Mouse (Mus musculus) forebrain, embryonic 14.5 days (tissue): ENCODE data around the gene Cyyr1. TPM values are rescaled to one million over a fixed set of nuclear protein-coding genes. Genes with fewer than 3 reads are reported as not detected.

Experiments
- ATAC-seq: fragments of 200-750 bp; cut with Nextera tagmentation; 2 replicates; pipeline ENCODE4 v1.8.0; 2017; ENCODE audit warnings: mild to moderate bottlenecking, moderate library complexity
- DNase-seq: peaks from one replicate; pipeline ENCODE4 v3.0.0-alpha.2; 2015; ENCODE audit warnings: low spot score
- H3K27ac ChIP-seq: fragments of 300-500 bp; sonication (generic); 2 replicates; pipeline ENCODE4 v1.5.1; 2014; ENCODE audit warnings: low read depth, mild to moderate bottlenecking, control low read depth, low read length, moderate library complexity
- H3K27me3 ChIP-seq: fragments of 300-500 bp; sonication (generic); replicated peaks from 2 replicates; pipeline ENCODE4 v1.6.1; 2014; ENCODE audit warnings: low read length, control low read depth, mixed read lengths; ENCODE audit not compliant: control insufficient read depth, insufficient read depth
- H3K36me3 ChIP-seq: fragments of 300-500 bp; sonication (generic); 2 replicates; pipeline ENCODE4 v1.6.1; 2014; ENCODE audit warnings: low read length, control low read depth; ENCODE audit not compliant: control insufficient read depth, insufficient read depth
- H3K4me1 ChIP-seq: fragments of 300-500 bp; sonication (generic); 2 replicates; pipeline ENCODE4 v1.6.1; 2014; ENCODE audit warnings: antibody characterized with exemption, low read length, control low read depth; ENCODE audit not compliant: control insufficient read depth, insufficient read depth
- H3K4me2 ChIP-seq: fragments of 300-500 bp; sonication (generic); 2 replicates; pipeline ENCODE4 v1.6.1; 2014; ENCODE audit warnings: mild to moderate bottlenecking, control low read depth, low read length
- H3K4me3 ChIP-seq: fragments of 300-500 bp; sonication (generic); 2 replicates; pipeline ENCODE4 v1.5.1; 2014; ENCODE audit warnings: low read depth, low read length, control low read depth
- H3K9ac ChIP-seq: fragments of 300-500 bp; sonication (generic); 2 replicates; pipeline ENCODE4 v1.6.1; 2014; ENCODE audit warnings: mild to moderate bottlenecking, low read length, control low read depth, moderate library complexity
- H3K9me3 ChIP-seq: fragments of 300-500 bp; sonication (generic); replicated peaks from 2 replicates; pipeline ENCODE4 v1.6.1; 2016; ENCODE audit warnings: low read length, control low read depth, mixed read lengths; ENCODE audit not compliant: control insufficient read depth
- WGBS: fragments of 180-500 bp; shearing (Covaris S2); extraction: QIAGEN DNeasy Blood & Tissue Kit; methylation state at CpG from one replicate; pipeline ENCODE4 v1.1.7; 2014; 5-methylcytosine and 5-hydroxymethylcytosine counted together
- polyA plus RNA-seq: library from polyadenylated mRNA; unstranded; fragments of >200 nt; fragmentation: Nextera tagmentation; extraction: Ambion mirVana; gene quantifications from 2 replicates; pipeline ENCODE4 v1.2.1, GENCODE M21; 2014

Cyyr1 gene
- polyA plus RNA-seq, 1 experiment from 2014 or later = 1.5 TPM

DNA sequence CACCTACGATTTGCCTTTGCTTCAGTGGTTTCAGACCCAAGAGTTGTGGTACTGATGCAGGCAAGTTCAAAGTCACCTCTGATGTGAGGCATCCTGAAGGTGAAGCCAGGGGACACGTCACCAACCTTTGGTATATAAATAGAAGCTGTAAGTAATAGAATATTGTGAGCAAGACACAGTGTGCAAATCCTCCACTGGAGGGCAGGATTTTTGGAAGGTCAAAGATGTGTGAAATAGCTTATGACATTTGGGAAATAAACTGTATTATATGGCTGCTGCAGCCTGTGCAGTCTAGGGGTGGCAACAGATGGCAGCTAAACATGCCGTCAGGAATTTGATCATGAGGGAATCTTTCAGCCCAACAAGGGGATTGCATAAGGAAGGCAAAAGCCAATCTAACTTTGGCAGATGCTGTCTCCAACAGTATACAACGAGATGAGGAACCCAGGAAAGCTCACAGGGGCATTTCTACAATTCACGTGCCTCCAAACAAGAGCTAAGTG is 65.0 kb downstream of the Cyyr1 start:
- Histone ChIP-seq H3K4me3 (no peak overlapping the region), H3K9me3 (no peaks in the 10 kb centered on the region), H3K9ac (no peak overlapping the region), H3K27ac (no peak overlapping the region), H3K4me2 (no peak overlapping the region), H3K27me3 (no peaks in the 10 kb centered on the region), H3K4me1 (no peaks in the 10 kb centered on the region), H3K36me3 (no peaks in the 10 kb centered on the region)
- 75% methylated on average over 5 of the region's 5 CpGs for WGBS
- ATAC-seq (no peak), DNase-seq (peak; percentile 16)

GRCm38 (mm10) chr16:85487266-85487665 is 65.9 kb downstream of the Cyyr1 start:
- Histone ChIP-seq H3K9ac (no peak overlapping the region), H3K27ac (no peak overlapping the region), H3K4me3 (no peak overlapping the region), H3K9me3 (no peaks in the 10 kb centered on the region), H3K27me3 (no peaks in the 10 kb centered on the region), H3K4me1 (no peaks in the 10 kb centered on the region), H3K36me3 (no peaks in the 10 kb centered on the region), H3K4me2 (no peak overlapping the region)
- DNase-seq = peak; percentile 16
- WGBS = 88% methylated on average over 7 of the region's 7 CpGs
- no peak for ATAC-seq

DNA sequence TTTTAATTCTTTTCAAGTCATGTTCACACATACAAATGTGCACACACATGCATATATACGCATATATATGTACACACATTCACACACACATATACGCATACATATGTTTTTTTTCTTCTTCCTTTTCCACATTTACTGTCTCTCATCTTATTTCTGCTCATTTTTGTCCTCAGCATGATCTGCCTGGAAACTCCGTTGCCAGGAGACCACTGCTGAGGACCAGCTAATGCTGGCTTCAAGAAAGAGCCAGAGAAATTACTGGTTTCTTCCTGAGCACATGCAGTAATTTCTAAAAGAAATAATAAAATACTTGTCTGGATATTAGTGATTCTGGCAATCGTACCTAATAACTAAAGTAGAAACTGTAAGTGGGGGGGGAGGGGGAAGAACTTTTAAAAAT is 68.6 kb downstream of the Cyyr1 start:
- DNase-seq = peak; percentile 13
- no peak overlapping the region for H3K4me2 ChIP-seq
- H3K9ac ChIP-seq = no peak overlapping the region
- H3K4me3 ChIP-seq = no peak overlapping the region
- no peaks in the 10 kb centered on the region for H3K27me3 ChIP-seq
- no peaks in the 10 kb centered on the region for H3K36me3 ChIP-seq
- H3K4me1 ChIP-seq = no peaks in the 10 kb centered on the region
- no peak for ATAC-seq
- 82% methylated on average over 4 of the region's 4 CpGs for WGBS
- H3K27ac ChIP-seq = no peak overlapping the region
- no peaks in the 10 kb centered on the region for H3K9me3 ChIP-seq

- Histone ChIP-seq H3K36me3 (no peaks in the 10 kb centered on the region), H3K9me3 (no peaks in the 10 kb centered on the region), H3K4me1 (no peaks in the 10 kb centered on the region), H3K27me3 (no peaks in the 10 kb centered on the region), H3K9ac (no peak overlapping the region), H3K4me3 (no peak overlapping the region), H3K4me2 (no peak overlapping the region), H3K27ac (no peak overlapping the region)
- DNase-seq (no peak), ATAC-seq (no peak)
- WGBS = 69% methylated on average over 5 of the region's 5 CpGs
Observed at GRCm38 (mm10) chr16:85474552-85475071, 78.6 kb downstream of the Cyyr1 start.

DNA sequence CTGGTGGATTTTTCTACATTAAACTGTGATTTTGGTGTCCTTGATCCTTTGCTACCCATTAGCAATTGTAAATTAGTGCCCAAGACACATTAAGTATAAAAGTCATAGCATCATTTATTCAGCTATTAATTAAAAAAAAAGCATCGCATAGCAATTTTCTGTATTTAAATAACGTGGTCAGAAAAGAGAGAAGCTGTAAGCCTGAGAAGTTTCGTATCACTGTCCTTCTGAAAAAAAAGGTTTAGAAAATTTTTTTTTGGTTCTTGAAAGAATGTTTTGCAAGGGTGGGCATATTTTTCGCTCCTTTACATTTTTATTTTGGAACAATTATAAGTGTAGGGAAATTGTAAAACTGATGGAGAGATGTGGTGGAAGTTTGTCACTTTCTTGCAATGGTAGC is 83.1 kb downstream of the Cyyr1 start:
- 75% methylated on average over 4 of the region's 4 CpGs for WGBS
- Histone ChIP-seq H3K4me1 (no peaks in the 10 kb centered on the region), H3K27me3 (no peaks in the 10 kb centered on the region)

DNA sequence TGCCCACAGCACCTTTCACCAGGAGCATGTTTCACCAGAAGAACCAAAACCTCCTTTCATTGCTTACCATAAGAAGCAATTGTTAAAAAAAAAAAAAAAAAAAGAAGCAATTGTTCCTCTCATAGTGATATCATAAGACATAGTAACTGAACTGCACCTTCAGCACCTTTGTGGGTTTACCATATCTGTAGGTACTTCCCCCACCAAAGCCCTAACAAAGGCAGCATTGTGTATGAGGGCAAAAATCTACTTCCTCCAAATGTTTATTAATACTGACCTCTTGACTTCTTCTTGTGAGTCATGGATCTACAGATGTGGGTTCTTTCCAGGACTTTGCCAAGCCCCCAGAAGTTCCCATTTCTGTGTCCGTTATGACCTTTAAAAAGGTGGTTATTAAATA is 98.2 kb downstream of the Cyyr1 start:
- no peaks in the 10 kb centered on the region for H3K9me3 ChIP-seq
- 82% methylated on average over 1 of the region's 1 CpGs for WGBS
- no peak for ATAC-seq

More for the DNA sequence above, 83.1 kb downstream of the Cyyr1 start:
- no peak overlapping the region for H3K4me2 ChIP-seq
- H3K36me3 ChIP-seq = no peaks in the 10 kb centered on the region
- H3K9me3 ChIP-seq = no peaks in the 10 kb centered on the region
- no peak overlapping the region for H3K27ac ChIP-seq
- ATAC-seq = no peak
- no peak for DNase-seq
- H3K9ac ChIP-seq = no peak overlapping the region
- H3K4me3 ChIP-seq = no peak overlapping the region

GRCm38 (mm10) chr16:85446306-85446705 is 106.9 kb downstream of the Cyyr1 start:
- no peak for ATAC-seq
- WGBS = 78% methylated on average over 1 of the region's 1 CpGs
- no peaks in the 10 kb centered on the region for H3K27me3 ChIP-seq

More for the DNA sequence above, 98.2 kb downstream of the Cyyr1 start:
- Histone ChIP-seq H3K27me3 (no peaks in the 10 kb centered on the region), H3K4me2 (no peak overlapping the region), H3K4me3 (no peak overlapping the region), H3K9ac (no peak overlapping the region), H3K36me3 (no peaks in the 10 kb centered on the region), H3K4me1 (no peaks in the 10 kb centered on the region), H3K27ac (no peak overlapping the region)
- DNase-seq = no peak

DNA sequence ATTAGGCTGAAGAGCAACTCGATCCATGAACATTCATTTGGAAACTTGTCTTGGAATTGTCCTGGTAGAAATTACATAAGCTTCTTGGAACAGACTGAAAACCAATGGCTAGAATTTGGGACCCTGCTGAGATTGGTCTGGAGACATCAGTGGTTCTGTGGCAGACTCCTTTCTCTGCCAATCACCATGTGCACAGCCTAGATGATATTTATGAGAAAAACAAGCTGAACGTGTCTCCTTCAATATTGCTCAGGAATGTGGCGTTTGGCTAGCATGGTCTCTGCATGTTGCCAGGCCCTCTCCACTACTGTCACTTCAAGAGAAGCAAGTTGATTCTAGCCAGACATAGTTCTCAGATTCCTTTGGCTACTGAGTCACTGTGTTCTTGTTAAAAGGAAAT is 107.4 kb downstream of the Cyyr1 start:
- H3K4me2 ChIP-seq = no peak overlapping the region
- H3K36me3 ChIP-seq = no peaks in the 10 kb centered on the region
- no peak overlapping the region for H3K27ac ChIP-seq
- DNase-seq (no peak), ATAC-seq (no peak)
- H3K4me3 ChIP-seq = no peak overlapping the region
- no peaks in the 10 kb centered on the region for H3K4me1 ChIP-seq
- H3K9me3 ChIP-seq = no peaks in the 10 kb centered on the region
- H3K27me3 ChIP-seq = no peaks in the 10 kb centered on the region
- WGBS = 90% methylated on average over 3 of the region's 3 CpGs
- no peak overlapping the region for H3K9ac ChIP-seq

More at GRCm38 (mm10) chr16:85446306-85446705, 106.9 kb downstream of the Cyyr1 start:
- Histone ChIP-seq H3K4me3 (no peak overlapping the region), H3K4me1 (no peaks in the 10 kb centered on the region), H3K9me3 (no peaks in the 10 kb centered on the region), H3K27ac (no peak overlapping the region), H3K36me3 (no peaks in the 10 kb centered on the region), H3K4me2 (no peak overlapping the region), H3K9ac (no peak overlapping the region)
- DNase-seq = no peak

GRCm38 (mm10) chr16:85435427-85435826 is 117.8 kb downstream of the Cyyr1 start:
- ATAC-seq (no peak), DNase-seq (no peak)
- Histone ChIP-seq H3K4me1 (no peaks in the 10 kb centered on the region), H3K4me3 (no peak overlapping the region), H3K27ac (no peak overlapping the region), H3K27me3 (no peaks in the 10 kb centered on the region), H3K36me3 (no peaks in the 10 kb centered on the region), H3K9ac (no peak overlapping the region), H3K4me2 (no peak overlapping the region), H3K9me3 (no peaks in the 10 kb centered on the region)
- WGBS = 63% methylated on average over 2 of the region's 2 CpGs
